Mouse (Mus musculus): ENCODE data around the gene Creld2. TPM values are rescaled to one million over a fixed set of nuclear protein-coding genes. Genes with fewer than 3 reads are reported as not detected.

Gene Creld2
- polyA plus RNA-seq, 1 experiment from 2014 or later = 65.8 TPM

Other genes with a start within 250 kb of the Creld2 start
- gene Zdhhc25, start 219.3 kb upstream of the Creld2 start, polyA plus RNA-seq (2014; fragmentation: Nextera tagmentation; extraction: Ambion mirVana) = not detected in 2 replicates
- gene Brd1, start 85.4 kb upstream of the Creld2 start, polyA plus RNA-seq (2014; fragmentation: Nextera tagmentation; extraction: Ambion mirVana) = 27.0 and 27.9 TPM in 2 replicates
- 25.0 TPM in 2 replicates for gene Zbed4, start 68.0 kb upstream of the Creld2 start, polyA plus RNA-seq (2014; fragmentation: Nextera tagmentation; extraction: Ambion mirVana)
- gene Alg12, start 328 bp upstream of the Creld2 start, polyA plus RNA-seq (2014; fragmentation: Nextera tagmentation; extraction: Ambion mirVana) = 8.4 and 8.8 TPM in 2 replicates
- gene Pim3, start 42.5 kb downstream of the Creld2 start, polyA plus RNA-seq (2014; fragmentation: Nextera tagmentation; extraction: Ambion mirVana) = 49.1 and 52.9 TPM in 2 replicates
- 0.17 TPM in 1 of 2 replicates, not detected in the other for gene Ttll8, start 134.8 kb downstream of the Creld2 start, polyA plus RNA-seq (2014; fragmentation: Nextera tagmentation; extraction: Ambion mirVana)
- 20.5 and 22.9 TPM in 2 replicates for gene Mlc1, start 159.4 kb downstream of the Creld2 start, polyA plus RNA-seq (2014; fragmentation: Nextera tagmentation; extraction: Ambion mirVana)
- not detected in 2 replicates for gene Mov10l1, start 163.3 kb downstream of the Creld2 start, polyA plus RNA-seq (2014; fragmentation: Nextera tagmentation; extraction: Ambion mirVana)
- 2.3 and 2.7 TPM in 2 replicates for gene Panx2, start 240.1 kb downstream of the Creld2 start, polyA plus RNA-seq (2014; fragmentation: Nextera tagmentation; extraction: Ambion mirVana)